Mouse (Mus musculus) adrenal gland, postnatal 4 days (tissue): ENCODE data around the gene Habp4. TPM values are rescaled to one million over a fixed set of nuclear protein-coding genes. Genes with fewer than 3 reads are reported as not detected.

Experiments used
- DNase-seq, 2 experiments: peaks; one replicate each; pipeline ENCODE4 v3.0.0; 2021 to 2022; ENCODE audit warnings: low spot score in 2 of 2, mixed read lengths in 2 of 2
- total RNA-seq, 2 experiments: library from RNA; stranded (reverse); gene quantifications; 2 replicates each; pipeline ENCODE4 v1.2.3; 2021

Habp4 gene
- total RNA-seq, 2 experiments from 2014 or later: 29.3 to 32.4 TPM

DNA sequence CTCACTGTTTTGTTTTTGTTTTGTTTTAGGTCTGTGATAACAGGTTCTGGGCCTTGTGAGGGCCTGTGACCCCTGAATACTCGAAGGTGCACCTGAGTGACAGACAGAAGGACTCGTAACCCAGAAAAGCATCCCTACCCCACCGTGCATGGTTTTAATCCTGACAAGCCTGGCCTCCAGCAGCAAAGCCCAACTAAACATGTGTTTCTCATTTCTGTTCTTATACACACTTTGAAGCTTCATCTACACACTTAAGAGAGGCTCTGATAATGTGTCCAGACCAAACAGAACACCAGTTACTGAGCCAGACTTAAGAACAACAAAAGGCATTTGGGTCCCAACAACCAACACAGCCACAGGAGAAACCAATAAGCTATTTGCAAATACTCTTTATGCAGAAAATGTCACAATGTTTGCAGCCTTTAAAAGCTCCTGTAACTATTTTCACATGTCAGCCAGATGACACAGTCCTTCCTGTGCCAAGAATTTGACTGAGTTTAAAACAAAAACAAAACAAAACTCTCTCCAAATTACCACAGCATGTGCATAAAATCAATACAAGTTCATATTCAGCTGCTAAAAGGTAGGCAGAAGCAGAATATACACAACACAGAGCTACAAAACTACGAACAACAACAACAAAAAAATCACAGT is 73.6 kb downstream of the Habp4 start:
- DNase-seq: no peak

DNA sequence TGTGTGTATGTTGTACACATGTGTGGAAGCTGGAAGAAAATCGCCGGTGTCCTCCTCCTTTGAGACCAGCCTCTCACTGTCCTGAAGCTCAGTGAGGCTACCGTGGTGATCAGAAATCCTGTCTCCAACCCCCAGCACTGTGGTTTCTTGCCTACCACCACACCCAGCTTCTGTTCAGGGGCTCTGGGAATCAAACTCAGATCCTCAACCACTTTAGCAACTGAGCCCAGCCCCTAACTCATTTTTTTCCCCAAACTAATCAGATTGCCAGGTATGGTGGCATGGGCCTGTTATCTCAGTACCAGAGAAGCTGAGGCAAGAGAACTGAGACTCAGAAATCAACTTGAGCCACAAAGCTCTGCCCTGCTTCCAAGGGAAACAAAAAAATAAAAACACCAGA is 74.2 kb downstream of the Habp4 start:
- no peak for DNase-seq

Other genes with a start within 250 kb of the Habp4 start
- gene Hsd17b3, start 72.6 kb upstream of the Habp4 start, total RNA-seq: not detected
- 10 to 100 TPM in 1 of 2 experiments, 1 to 10 TPM in 1; 7.8 to 11.7 TPM for gene Slc35d2, start 32.5 kb upstream of the Habp4 start, total RNA-seq
- gene Zfp367, start 8.6 kb upstream of the Habp4 start, total RNA-seq: 10 to 100 TPM; 25.2 to 26.6 TPM
- gene Cdc14b, start 113.5 kb downstream of the Habp4 start, total RNA-seq: 10 to 100 TPM; 11.0 to 11.5 TPM
- 10 to 100 TPM; 42.7 to 43.8 TPM for gene Aaed1, start 150.9 kb downstream of the Habp4 start, total RNA-seq
- gene Ctsl, start 209.1 kb downstream of the Habp4 start, total RNA-seq: 100 to 1,000 TPM; 275 to 276 TPM